Mouse (Mus musculus) lung, embryonic 15.5 days (tissue): ENCODE measurements around the gene Treml2. TPM values are rescaled to one million over a fixed set of nuclear protein-coding genes. Genes with fewer than 3 reads are reported as not detected.

Source experiments
- ATAC-seq: fragments of 200-750 bp; cut with Nextera tagmentation; 2 replicates; pipeline ENCODE4 v1.8.0; 2017; ENCODE audit warnings: moderate number of reproducible peaks, borderline replicate concordance; ENCODE audit not compliant: low FRiP score, low TSS enrichment; ENCODE audit errors: extremely low read depth
- H3K27ac ChIP-seq: fragments of 300-500 bp; sonication (generic); 2 replicates; pipeline ENCODE4 v1.5.1; 2015; ENCODE audit warnings: moderate library complexity, mild to moderate bottlenecking, inconsistent platforms
- H3K27me3 ChIP-seq: fragments of 300-500 bp; sonication (generic); 2 replicates; pipeline ENCODE4 v1.6.1; 2015; ENCODE audit warnings: inconsistent platforms
- H3K36me3 ChIP-seq: fragments of 300-500 bp; sonication (generic); 2 replicates; pipeline ENCODE4 v1.6.1; 2015; ENCODE audit warnings: inconsistent platforms
- H3K4me1 ChIP-seq: fragments of 300-500 bp; sonication (generic); 2 replicates; pipeline ENCODE4 v1.6.1; 2015; ENCODE audit warnings: inconsistent platforms
- H3K4me2 ChIP-seq: fragments of 300-500 bp; sonication (generic); 2 replicates; pipeline ENCODE4 v1.6.1; 2015; ENCODE audit warnings: inconsistent platforms, mild to moderate bottlenecking, moderate library complexity
- H3K4me3 ChIP-seq: fragments of 300-500 bp; sonication (generic); 2 replicates; pipeline ENCODE4 v1.5.1; 2015; ENCODE audit warnings: mild to moderate bottlenecking, inconsistent platforms
- H3K9ac ChIP-seq: fragments of 300-500 bp; sonication (generic); 2 replicates; pipeline ENCODE4 v1.6.1; 2015; ENCODE audit warnings: inconsistent platforms
- H3K9me3 ChIP-seq: fragments of 300-500 bp; sonication (generic); 2 replicates; pipeline ENCODE4 v1.6.1; 2016; ENCODE audit warnings: inconsistent platforms
- WGBS: fragments of 180-500 bp; shearing (Covaris S2); methylation state at CpG from one replicate; pipeline ENCODE4 v1.1.7; 2015; 5-methylcytosine and 5-hydroxymethylcytosine counted together
- polyA plus RNA-seq: library from polyadenylated mRNA; unstranded; fragments of >200 nt; fragmentation: Nextera tagmentation; extraction: Ambion mirVana; gene quantifications from 2 replicates; pipeline ENCODE4 v1.2.1, GENCODE M21; 2015

The Treml2 gene
- 0.21 and 0.62 TPM in 2 replicates for polyA plus RNA-seq

GRCm38 (mm10) chr17:48299203-48299602, at the start of gene Treml2:
Treml2 (plus strand) TSS chr17:48299498.
- H3K9me3 ChIP-seq, result no peaks in the 10 kb centered on the region
- no peaks in the 10 kb centered on the region for H3K27me3 ChIP-seq
- 12% methylated on average over 3 of the region's 4 CpGs for WGBS
- no peak within 1 kb of the TSS for H3K27ac ChIP-seq
- no peak within 1 kb of the TSS for H3K9ac ChIP-seq
- no peaks in the 10 kb centered on the region for H3K36me3 ChIP-seq
- no peak within 1 kb of the TSS for H3K4me3 ChIP-seq
- H3K4me1 ChIP-seq, result no peaks in the 10 kb centered on the region
- no peak for ATAC-seq
- H3K4me2 ChIP-seq, result no peak within 1 kb of the TSS

GRCm38 (mm10) chr17:48249501-48249900, 49.8 kb upstream of the Treml2 start:
- WGBS, result 70% methylated on average over 11 of the region's 11 CpGs
- no peak overlapping the region for H3K9ac ChIP-seq
- no peaks in the 10 kb centered on the region for H3K4me1 ChIP-seq
- H3K4me3 ChIP-seq, result no peak overlapping the region
- H3K4me2 ChIP-seq, result no peak overlapping the region
- no peaks in the 10 kb centered on the region for H3K36me3 ChIP-seq
- no peak overlapping the region for H3K27ac ChIP-seq
- no peak for ATAC-seq
- no peaks in the 10 kb centered on the region for H3K9me3 ChIP-seq
- H3K27me3 ChIP-seq, result no peaks in the 10 kb centered on the region

- H3K27me3 ChIP-seq, result peaks cover 5% of the 10 kb centered on the region; the same call in 1 of the 2 replicates
- no peak overlapping the region for H3K4me3 ChIP-seq
- 82% methylated on average over 7 of the region's 7 CpGs for WGBS
- H3K27ac ChIP-seq, result no peak overlapping the region
- H3K36me3 ChIP-seq, result no peaks in the 10 kb centered on the region
- ATAC-seq, result no peak
- H3K9me3 ChIP-seq, result no peaks in the 10 kb centered on the region
- no peaks in the 10 kb centered on the region for H3K4me1 ChIP-seq
- no peak overlapping the region for H3K9ac ChIP-seq
- H3K4me2 ChIP-seq, result no peak overlapping the region
Observed at GRCm38 (mm10) chr17:48250631-48251030, 48.7 kb upstream of the Treml2 start.

- H3K36me3 ChIP-seq, result no peaks in the 10 kb centered on the region
- peaks cover 5% of the 10 kb centered on the region; the same call in 1 of the 2 replicates for H3K27me3 ChIP-seq
- no peak overlapping the region for H3K4me3 ChIP-seq
- H3K4me1 ChIP-seq, result no peaks in the 10 kb centered on the region
- no peak overlapping the region for H3K27ac ChIP-seq
- H3K9ac ChIP-seq, result no peak overlapping the region
- H3K9me3 ChIP-seq, result peaks cover 8% of the 10 kb centered on the region; the same call in 1 of the 2 replicates
- no peak for ATAC-seq
- no peak overlapping the region for H3K4me2 ChIP-seq
Observed at GRCm38 (mm10) chr17:48256575-48256974, 42.7 kb upstream of the Treml2 start.

GRCm38 (mm10) chr17:48261868-48262267, 37.4 kb upstream of the Treml2 start:
- no peak overlapping the region for H3K4me3 ChIP-seq
- H3K9ac ChIP-seq, result no peak overlapping the region
- no peak for ATAC-seq
- no peaks in the 10 kb centered on the region for H3K27me3 ChIP-seq
- no peak overlapping the region for H3K27ac ChIP-seq
- WGBS, result 65% methylated on average over 2 of the region's 2 CpGs
- H3K4me1 ChIP-seq, result no peaks in the 10 kb centered on the region
- H3K36me3 ChIP-seq, result no peaks in the 10 kb centered on the region
- H3K4me2 ChIP-seq, result no peak overlapping the region
- peaks cover 8% of the 10 kb centered on the region; the same call in 1 of the 2 replicates for H3K9me3 ChIP-seq

- H3K9ac ChIP-seq, result no peak within 1 kb of the TSS
Observed at GRCm38 (mm10) chr17:48263741-48264362, 35.4 kb upstream of the Treml2 start, which contains the start of gene Treml4. Treml4 (plus strand) TSS chr17:48264295.

GRCm38 (mm10) chr17:48264662-48265061, 34.6 kb upstream of the Treml2 start:
- Histone ChIP-seq H3K4me3 (no peak overlapping the region), H3K9ac (no peak overlapping the region), H3K27ac (no peak overlapping the region), H3K27me3 (no peaks in the 10 kb centered on the region), H3K36me3 (no peaks in the 10 kb centered on the region), H3K9me3 (peaks cover 2% of the 10 kb centered on the region; the same call in 1 of the 2 replicates), H3K4me2 (no peak overlapping the region), H3K4me1 (no peaks in the 10 kb centered on the region)
- ATAC-seq, result no peak
- 86% methylated on average over 7 of the region's 7 CpGs for WGBS

More at GRCm38 (mm10) chr17:48263741-48264362, 35.4 kb upstream of the Treml2 start, which contains the start of gene Treml4:
- H3K4me3 ChIP-seq, result no peak within 1 kb of the TSS
- no peaks in the 10 kb centered on the region for H3K4me1 ChIP-seq
- H3K27me3 ChIP-seq, result no peaks in the 10 kb centered on the region
- no peak within 1 kb of the TSS for H3K4me2 ChIP-seq
- WGBS, result 79% methylated on average over 3 of the region's 3 CpGs
- no peak for ATAC-seq
- H3K36me3 ChIP-seq, result no peaks in the 10 kb centered on the region
- no peak within 1 kb of the TSS for H3K27ac ChIP-seq
- peaks cover 8% of the 10 kb centered on the region; the same call in 1 of the 2 replicates for H3K9me3 ChIP-seq

- Histone ChIP-seq H3K27ac (no peak overlapping the region), H3K4me2 (no peak overlapping the region), H3K9me3 (no peaks in the 10 kb centered on the region), H3K27me3 (no peaks in the 10 kb centered on the region), H3K36me3 (no peaks in the 10 kb centered on the region), H3K4me3 (no peak overlapping the region), H3K4me1 (no peaks in the 10 kb centered on the region), H3K9ac (no peak overlapping the region)
- ATAC-seq, result no peak
- WGBS, result 24% methylated on average over 2 of the region's 2 CpGs
Observed at GRCm38 (mm10) chr17:48266138-48266537, 33.2 kb upstream of the Treml2 start.

GRCm38 (mm10) chr17:48266610-48267304, 32.5 kb upstream of the Treml2 start:
- no peak for ATAC-seq
- H3K27ac ChIP-seq, result no peak overlapping the region
- no peaks in the 10 kb centered on the region for H3K27me3 ChIP-seq
- H3K4me1 ChIP-seq, result no peaks in the 10 kb centered on the region
- H3K9ac ChIP-seq, result no peak overlapping the region
- no peaks in the 10 kb centered on the region for H3K9me3 ChIP-seq
- H3K4me2 ChIP-seq, result no peak overlapping the region
- 23% methylated on average over 2 of the region's 2 CpGs for WGBS
- no peaks in the 10 kb centered on the region for H3K36me3 ChIP-seq
- H3K4me3 ChIP-seq, result no peak overlapping the region

- Histone ChIP-seq H3K36me3 (no peaks in the 10 kb centered on the region), H3K27me3 (no peaks in the 10 kb centered on the region), H3K9me3 (no peaks in the 10 kb centered on the region), H3K9ac (no peak overlapping the region), H3K27ac (no peak overlapping the region), H3K4me1 (no peaks in the 10 kb centered on the region), H3K4me3 (no peak overlapping the region), H3K4me2 (no peak overlapping the region)
- ATAC-seq, result no peak
- WGBS, result 81% methylated on average over 1 of the region's 1 CpGs
Observed at GRCm38 (mm10) chr17:48267591-48267990, 31.7 kb upstream of the Treml2 start.

- H3K9ac ChIP-seq, result no peak overlapping the region
- no peak overlapping the region for H3K4me3 ChIP-seq
- ATAC-seq, result no peak
Observed at GRCm38 (mm10) chr17:48268276-48268675, 31.0 kb upstream of the Treml2 start.

GRCm38 (mm10) chr17:48269833-48270232, 29.5 kb upstream of the Treml2 start:
- Histone ChIP-seq H3K27ac (no peak overlapping the region), H3K9me3 (no peaks in the 10 kb centered on the region), H3K4me1 (no peaks in the 10 kb centered on the region), H3K9ac (no peak overlapping the region), H3K4me3 (no peak overlapping the region), H3K27me3 (no peaks in the 10 kb centered on the region), H3K36me3 (no peaks in the 10 kb centered on the region), H3K4me2 (no peak overlapping the region)
- no peak for ATAC-seq
- WGBS, result 66% methylated on average over 4 of the region's 4 CpGs

More at GRCm38 (mm10) chr17:48268276-48268675, 31.0 kb upstream of the Treml2 start:
- no peaks in the 10 kb centered on the region for H3K27me3 ChIP-seq
- no peak overlapping the region for H3K27ac ChIP-seq
- H3K4me2 ChIP-seq, result no peak overlapping the region
- H3K4me1 ChIP-seq, result no peaks in the 10 kb centered on the region
- no peaks in the 10 kb centered on the region for H3K9me3 ChIP-seq
- no peaks in the 10 kb centered on the region for H3K36me3 ChIP-seq
